Mouse (Mus musculus) spleen, postnatal 36 days (tissue): ENCODE data around the gene Ube2cbp.

Experiments used
- DNase-seq, 2 experiments: peaks; one replicate each; pipeline ENCODE4 v3.0.0; 2022; ENCODE audit warnings: low spot score in 2 of 2, mixed read lengths in 1 of 2

Ube2cbp gene

GRCm38 (mm10) chr9:86324772-86325171, 140.0 kb downstream of the Ube2cbp start:
- DNase-seq: no peak

GRCm38 (mm10) chr9:86319516-86320140, 145.1 kb downstream of the Ube2cbp start:
- DNase-seq: no peak

- peak; percentile 28 to 32 for DNase-seq
Measured at GRCm38 (mm10) chr9:86315700-86316099, 149.1 kb downstream of the Ube2cbp start.

- no peak for DNase-seq
Measured at GRCm38 (mm10) chr9:86308616-86309015, 156.1 kb downstream of the Ube2cbp start.

- no peak for DNase-seq
Measured at GRCm38 (mm10) chr9:86306556-86306955, 158.2 kb downstream of the Ube2cbp start.

- no peak for DNase-seq
Measured at GRCm38 (mm10) chr9:86301407-86301806, 163.3 kb downstream of the Ube2cbp start.

- DNase-seq: no peak
Measured at GRCm38 (mm10) chr9:86298596-86298995, 166.2 kb downstream of the Ube2cbp start.

GRCm38 (mm10) chr9:86298131-86298530, 166.6 kb downstream of the Ube2cbp start:
- DNase-seq: no peak

- DNase-seq: no peak
Measured at GRCm38 (mm10) chr9:86296683-86297638, 167.8 kb downstream of the Ube2cbp start.

- no peak for DNase-seq
Measured at GRCm38 (mm10) chr9:86287570-86287954, 177.2 kb downstream of the Ube2cbp start.

GRCm38 (mm10) chr9:86286830-86287569, 177.8 kb downstream of the Ube2cbp start:
- no peak for DNase-seq

- no peak for DNase-seq
Measured at GRCm38 (mm10) chr9:86282555-86282954, 182.2 kb downstream of the Ube2cbp start.

- DNase-seq: no peak
Measured at GRCm38 (mm10) chr9:86281147-86281467, 183.6 kb downstream of the Ube2cbp start.

- DNase-seq: no peak
Measured at GRCm38 (mm10) chr9:86280461-86281146, 184.1 kb downstream of the Ube2cbp start.

- no peak for DNase-seq
Measured at GRCm38 (mm10) chr9:86269541-86269940, 195.2 kb downstream of the Ube2cbp start.

- DNase-seq: no peak
Measured at GRCm38 (mm10) chr9:86266658-86267057, 198.1 kb downstream of the Ube2cbp start.
